Mouse (Mus musculus) embryo, embryonic 11 days (tissue): ENCODE data around the gene Zkscan5.
"Not testable (repeated sequence)": the region's sequence is repeated elsewhere in the genome, so short reads cannot be mapped to it uniquely, and the experiment has no call there.

Experiments used
- DNase-seq: peaks from one replicate; pipeline ENCODE4 v3.0.0-alpha.2; 2015

The Zkscan5 gene

GRCm38 (mm10) chr5:145203936-145204691 lies at the start of gene Zkscan5:
TSS of gene Zkscan5 (plus strand) at chr5:145204562.
- DNase-seq: peak; percentile 98

GRCm38 (mm10) chr5:145161361-145161760 lies 43.0 kb upstream of the Zkscan5 start:
- no peak for DNase-seq

- no peak for DNase-seq
These were observed 39.7 kb upstream of the Zkscan5 start for GRCm38 (mm10) chr5:145164710-145165109.

GRCm38 (mm10) chr5:145165184-145165583 lies 39.2 kb upstream of the Zkscan5 start:
- DNase-seq: no peak

- peak; percentile 99 for DNase-seq
These were observed 37.6 kb upstream of the Zkscan5 start, which contains the start of the genes Ptcd1 and Cpsf4 for GRCm38 (mm10) chr5:145166536-145167305. TSS of gene Ptcd1 (minus strand) at chr5:145167108. TSS of gene Cpsf4 (plus strand) at chr5:145167213.

GRCm38 (mm10) chr5:145167306-145167661 lies 37.1 kb upstream of the Zkscan5 start:
- no peak for DNase-seq

GRCm38 (mm10) chr5:145178461-145178980 lies 25.8 kb upstream of the Zkscan5 start:
- DNase-seq: no peak

GRCm38 (mm10) chr5:145185244-145185643 lies 19.1 kb upstream of the Zkscan5 start:
- no peak for DNase-seq

GRCm38 (mm10) chr5:145189416-145189815 lies 14.9 kb upstream of the Zkscan5 start:
- DNase-seq: no peak

GRCm38 (mm10) chr5:145190373-145190772 lies 14.0 kb upstream of the Zkscan5 start:
- DNase-seq: no peak

- DNase-seq: peak; percentile 95
These were observed 13.2 kb upstream of the Zkscan5 start for GRCm38 (mm10) chr5:145190875-145191798.

- DNase-seq: no peak
These were observed 12.4 kb upstream of the Zkscan5 start, which contains the start of gene Atp5j2 for GRCm38 (mm10) chr5:145191962-145192361. TSS of gene Atp5j2 (minus strand) at chr5:145192062.

GRCm38 (mm10) chr5:145200387-145200786 lies 4.0 kb upstream of the Zkscan5 start:
- no peak for DNase-seq

GRCm38 (mm10) chr5:145201321-145201991 lies 2.9 kb upstream of the Zkscan5 start, which contains the start of gene Zkscan14:
TSS of gene Zkscan14 (minus strand) at chr5:145201868.
- peak; percentile 93 for DNase-seq

- DNase-seq: no peak
These were observed 1.9 kb upstream of the Zkscan5 start for GRCm38 (mm10) chr5:145202446-145202845.

GRCm38 (mm10) chr5:145205041-145205440 lies 679 bp downstream of the Zkscan5 start:
- no peak for DNase-seq

- DNase-seq: no peak
These were observed 3.0 kb downstream of the Zkscan5 start for GRCm38 (mm10) chr5:145207385-145207784.

GRCm38 (mm10) chr5:145207954-145208353 lies 3.6 kb downstream of the Zkscan5 start:
- DNase-seq: no peak

- not testable (repeated sequence) for DNase-seq
These were observed 4.0 kb downstream of the Zkscan5 start for GRCm38 (mm10) chr5:145208391-145208790.

- DNase-seq: no peak
These were observed 7.0 kb downstream of the Zkscan5 start for GRCm38 (mm10) chr5:145211340-145211739.

- no peak for DNase-seq
These were observed 7.9 kb downstream of the Zkscan5 start for GRCm38 (mm10) chr5:145212216-145212615.

GRCm38 (mm10) chr5:145213505-145213904 lies 9.1 kb downstream of the Zkscan5 start:
- DNase-seq: no peak
